Mouse (Mus musculus) CD4-positive, CD25-positive, alpha-beta regulatory T cell, adult 2 months (primary cell): ENCODE data around the gene Sox5.

Experiments used
- DNase-seq: peaks from one replicate; pipeline ENCODE4 v3.0.0-alpha.2; 2012; ENCODE audit warnings: low read depth, low spot score

Sox5 gene

GRCm38 (mm10) chr6:144119961-144120360 lies 661.8 kb downstream of the Sox5 start:
- no peak for DNase-seq

DNA sequence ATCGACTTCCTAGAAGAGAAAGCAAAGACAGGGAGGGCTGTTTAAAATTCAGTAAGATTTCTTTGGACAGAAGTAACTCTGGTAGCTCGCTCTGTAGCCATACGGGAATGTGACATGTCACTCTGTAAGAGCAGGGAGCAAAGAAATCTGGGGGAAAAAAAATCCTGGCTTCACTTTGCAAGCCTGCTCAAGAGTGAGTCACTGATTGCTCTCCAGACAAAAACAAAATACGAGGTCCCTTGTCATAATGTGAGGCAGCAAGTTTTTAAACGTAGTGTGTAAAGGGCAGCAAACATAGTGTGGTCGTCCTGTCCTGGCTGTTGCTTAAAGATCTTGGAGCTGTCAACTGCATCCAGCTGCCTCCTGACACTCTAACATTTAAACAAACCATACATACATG lies 665.1 kb downstream of the Sox5 start:
- no peak for DNase-seq

DNA sequence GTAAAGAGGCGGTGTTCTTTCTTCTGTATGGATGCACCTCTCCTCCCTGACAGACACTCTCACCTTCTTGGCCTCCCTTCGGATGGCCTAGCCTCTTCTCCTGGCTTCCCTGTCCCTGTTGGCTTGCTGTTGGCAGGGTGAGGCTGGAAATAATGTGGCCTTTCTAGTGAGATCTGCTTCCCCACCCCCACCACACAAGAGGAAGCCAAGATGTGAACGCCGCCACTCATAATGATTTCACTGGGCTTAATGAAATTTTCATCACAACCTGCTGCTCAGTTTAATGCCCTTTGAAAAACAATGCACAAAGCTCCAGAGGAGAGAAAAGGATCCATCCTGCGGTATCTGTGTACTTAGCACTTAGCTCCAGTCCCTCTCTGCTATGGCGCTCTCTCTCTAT lies 670.2 kb downstream of the Sox5 start:
- no peak for DNase-seq

- no peak for DNase-seq
Observed at GRCm38 (mm10) chr6:144106848-144107247, 674.9 kb downstream of the Sox5 start.

DNA sequence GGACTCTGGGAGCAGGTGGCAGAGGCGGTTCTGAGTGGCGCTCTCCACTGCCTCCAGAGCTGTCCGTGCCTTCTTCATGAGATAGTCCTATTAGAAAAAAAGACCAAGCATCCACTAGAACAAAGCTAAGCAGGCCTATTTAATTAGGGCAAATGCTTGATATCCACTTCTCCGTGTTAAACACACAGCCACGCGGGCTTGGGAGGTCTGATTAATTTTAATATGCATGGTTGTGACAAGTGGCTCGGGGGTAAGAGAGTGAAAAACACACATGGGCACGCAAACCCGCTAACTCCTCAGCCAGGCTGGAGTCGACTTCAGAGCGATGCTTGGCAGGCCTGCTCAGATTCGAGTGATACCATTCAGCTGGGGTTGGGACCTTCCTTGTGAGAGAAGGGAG lies 676.1 kb downstream of the Sox5 start:
- DNase-seq: no peak

DNA sequence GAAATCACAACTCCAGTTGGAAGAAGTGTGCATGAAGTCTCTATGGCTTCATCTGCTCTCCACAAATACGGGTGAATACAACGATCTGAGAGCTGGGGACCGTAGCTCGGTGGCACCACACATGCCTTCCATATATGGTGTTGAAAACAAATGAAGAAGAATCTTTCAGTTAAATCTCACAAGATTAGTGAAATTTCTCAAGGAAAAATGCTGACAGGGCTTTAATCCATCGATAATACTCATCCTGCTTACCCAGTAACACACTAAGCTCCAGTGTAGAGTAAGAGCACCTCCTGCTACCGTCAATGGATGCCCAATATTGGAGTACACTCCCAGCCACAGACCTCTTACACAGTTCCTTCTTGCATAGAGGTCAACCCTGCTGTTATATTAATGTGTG lies 678.2 kb downstream of the Sox5 start:
- DNase-seq: no peak

DNA sequence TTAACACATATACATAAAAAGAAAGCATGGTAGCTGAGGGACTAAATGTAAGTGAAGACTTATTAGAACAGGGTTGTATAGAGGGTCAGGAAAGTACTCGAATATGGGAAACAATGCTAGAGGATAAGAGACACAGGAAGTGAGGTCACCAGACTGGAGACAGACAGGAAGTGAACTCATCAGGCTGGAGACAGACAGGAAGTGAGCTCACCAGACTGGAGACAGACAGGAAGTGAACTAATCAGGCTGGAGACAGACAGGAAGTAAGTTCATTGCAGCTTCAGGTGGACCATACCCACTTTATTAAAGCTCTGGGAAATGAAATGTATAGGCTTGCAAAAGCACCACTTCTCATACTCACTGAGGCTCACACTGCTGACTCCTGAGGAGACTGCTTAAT lies 680.9 kb downstream of the Sox5 start:
- DNase-seq: peak; percentile 37

DNA sequence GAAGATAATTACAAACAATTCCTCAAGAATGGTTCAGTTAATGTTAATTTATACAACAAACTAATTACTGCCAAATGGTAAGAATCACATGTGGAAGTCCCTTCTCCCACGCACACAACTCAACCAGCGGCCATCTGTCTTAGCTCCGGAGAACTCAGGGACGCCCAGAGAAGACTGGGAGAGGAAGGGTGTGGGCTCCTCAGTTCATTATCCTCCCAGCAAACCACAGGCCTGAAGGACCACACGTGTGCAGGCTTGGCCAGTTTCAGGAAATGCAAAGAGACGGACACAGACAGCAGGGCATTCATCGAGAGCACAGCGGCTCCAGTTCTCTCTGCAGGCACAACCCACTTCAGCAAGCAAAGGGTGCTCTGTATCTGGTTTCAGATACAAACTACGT lies 683.7 kb downstream of the Sox5 start:
- DNase-seq: no peak

DNA sequence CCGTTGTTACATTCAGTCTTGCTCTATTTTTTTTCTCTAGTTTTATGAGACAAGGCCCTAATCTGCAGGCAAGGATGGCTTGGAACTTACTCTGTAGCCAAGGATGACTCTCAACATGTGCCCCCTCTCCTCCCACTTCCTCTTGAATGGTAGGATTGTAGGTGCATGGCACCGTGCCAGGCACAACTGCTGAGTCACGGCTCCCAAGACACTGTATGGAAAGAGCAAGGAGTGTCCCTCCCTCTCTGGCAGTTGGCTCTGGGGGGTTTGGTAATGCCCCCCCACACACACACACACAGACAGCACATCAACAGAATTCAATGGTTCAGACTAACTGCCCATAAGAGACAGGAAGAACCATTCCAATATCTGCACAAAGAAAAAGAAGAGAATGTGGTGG lies 693.5 kb downstream of the Sox5 start:
- no peak for DNase-seq

DNA sequence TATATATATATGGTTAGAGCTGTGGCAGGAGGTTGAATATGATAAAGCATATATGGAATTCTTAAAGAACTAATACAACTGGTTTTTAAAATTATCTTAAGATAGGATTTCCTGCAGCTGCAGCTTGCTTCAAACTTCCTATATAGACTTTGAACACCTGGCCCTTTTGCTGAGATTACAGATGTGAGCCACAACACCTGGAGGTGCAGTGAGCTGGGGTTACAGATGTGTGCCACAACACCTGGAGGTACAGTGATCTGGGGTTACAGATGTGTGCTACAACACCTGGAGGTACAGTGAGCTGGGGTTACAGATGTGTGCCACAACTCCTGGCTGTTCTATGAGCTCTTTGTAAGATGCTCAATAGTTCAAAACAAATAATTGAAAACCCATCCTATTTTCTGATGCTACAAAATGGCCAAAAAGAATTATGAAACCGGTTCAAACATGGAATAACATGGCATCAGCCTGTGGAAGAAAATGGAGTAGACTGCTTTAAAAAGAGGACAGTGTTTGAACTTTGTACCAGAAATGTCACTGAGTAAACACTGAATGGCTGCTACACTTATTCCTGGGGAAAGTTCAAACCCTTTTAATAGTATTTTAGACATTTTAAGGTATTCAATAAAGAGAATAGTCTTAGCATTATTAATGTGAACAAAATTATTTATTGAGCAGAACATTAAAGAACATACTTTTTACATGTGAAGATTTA lies 695.5 kb downstream of the Sox5 start:
- no peak for DNase-seq

GRCm38 (mm10) chr6:144082297-144082696 lies 699.5 kb downstream of the Sox5 start:
- no peak for DNase-seq

GRCm38 (mm10) chr6:144077826-144078225 lies 704.0 kb downstream of the Sox5 start:
- DNase-seq: no peak

DNA sequence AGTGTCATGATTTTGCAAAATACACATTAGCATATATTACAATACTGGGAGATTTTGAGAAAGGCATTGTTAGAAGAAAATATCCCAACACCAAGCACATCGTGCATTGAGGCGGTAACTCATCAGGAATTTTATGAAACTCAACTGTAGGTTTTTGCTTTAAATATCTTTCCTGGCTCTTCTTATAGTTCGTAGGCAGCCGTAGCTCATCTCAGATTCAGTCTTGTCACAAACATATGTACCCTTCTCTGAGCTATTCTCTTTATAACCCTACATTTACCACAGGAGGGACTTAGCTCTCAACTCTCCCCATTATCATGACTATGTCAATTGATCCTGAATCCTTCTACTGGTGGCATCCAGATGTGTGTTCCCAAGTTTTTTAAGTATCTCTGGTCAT lies 705.4 kb downstream of the Sox5 start:
- no peak for DNase-seq

DNA sequence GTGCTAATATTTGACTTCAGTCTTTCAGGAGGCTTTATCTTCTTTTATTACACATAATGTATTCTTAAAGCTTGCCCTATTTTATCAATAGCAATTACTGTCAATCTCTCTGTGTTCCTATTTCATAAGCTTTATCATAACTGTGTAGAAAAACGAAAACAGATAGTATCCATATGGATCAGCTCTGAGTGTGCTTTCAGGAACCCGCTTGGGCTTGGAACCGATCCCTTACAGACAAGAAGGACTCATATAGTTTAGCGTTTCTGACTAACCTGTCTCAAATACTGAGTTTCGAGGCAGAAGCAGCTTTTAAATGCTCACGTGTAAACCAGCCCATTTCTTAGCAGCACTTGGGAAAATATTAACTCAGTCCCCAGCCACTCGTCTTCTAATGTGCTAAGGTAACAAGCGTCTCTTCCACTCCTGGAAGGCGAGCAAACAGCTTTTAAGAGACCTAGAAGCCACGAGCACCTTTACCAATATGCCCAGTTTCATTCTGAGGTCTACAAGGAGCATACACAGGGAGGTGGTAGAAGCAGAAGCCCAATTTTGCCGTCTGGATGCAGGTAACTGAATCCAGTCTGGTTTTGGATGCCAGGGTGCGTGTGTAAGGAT lies 706.3 kb downstream of the Sox5 start:
- no peak for DNase-seq

DNA sequence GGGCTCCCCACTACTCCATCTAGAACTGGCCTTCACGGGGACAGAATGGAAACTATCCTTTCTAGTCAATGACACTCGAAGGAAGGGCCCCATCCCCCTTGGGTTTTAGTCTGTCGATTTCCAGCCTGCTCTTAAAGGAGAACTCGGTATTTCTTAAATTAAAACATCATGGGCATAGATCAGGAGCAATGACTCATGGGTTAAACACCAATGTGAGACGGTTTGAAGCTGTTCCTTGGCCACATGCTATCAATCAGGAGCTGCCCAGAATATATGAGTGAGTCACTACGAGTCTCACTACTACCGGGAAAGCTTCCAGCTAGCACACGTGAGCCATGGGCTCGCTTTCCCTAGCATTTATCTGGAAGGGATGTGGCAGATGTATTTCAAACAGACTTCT lies 707.0 kb downstream of the Sox5 start:
- no peak for DNase-seq

DNA sequence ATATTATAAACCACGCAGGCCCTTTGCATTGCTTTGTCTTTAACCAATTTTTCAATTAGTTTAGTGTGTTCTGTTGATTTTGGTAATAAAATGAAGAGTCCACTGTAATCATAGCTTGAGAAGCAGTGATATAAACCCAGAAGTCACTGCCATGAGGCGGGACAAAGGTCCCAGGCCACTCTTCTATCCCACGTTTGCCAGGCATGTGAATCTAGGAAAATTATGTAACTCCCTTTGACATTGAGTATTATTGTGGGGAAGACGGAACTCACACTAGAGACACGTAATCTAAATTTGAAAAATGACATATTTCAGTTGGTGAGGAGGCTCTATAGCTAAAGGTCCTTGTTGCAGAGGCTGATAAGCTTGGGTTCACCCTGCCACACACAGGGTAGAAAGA lies 711.3 kb downstream of the Sox5 start:
- no peak for DNase-seq

DNA sequence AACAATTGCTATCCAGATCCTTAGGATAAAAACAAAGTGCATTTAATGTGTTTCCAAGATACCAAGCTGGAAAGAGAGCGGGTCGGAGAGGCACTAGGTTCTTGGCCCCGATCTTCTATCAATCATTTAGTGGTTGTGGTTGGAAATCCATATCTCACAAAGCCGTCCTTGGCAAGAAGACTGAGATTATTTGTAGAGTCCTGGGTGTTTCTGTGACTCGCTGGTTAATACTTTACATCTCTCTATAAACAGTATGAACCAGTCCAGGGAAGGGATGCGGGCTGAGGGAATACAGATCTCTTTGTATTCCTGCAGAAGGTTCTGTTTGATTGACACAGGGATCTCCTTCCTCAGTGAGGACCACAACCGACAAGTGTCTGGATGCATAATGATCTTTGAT lies 714.3 kb downstream of the Sox5 start:
- DNase-seq: no peak

DNA sequence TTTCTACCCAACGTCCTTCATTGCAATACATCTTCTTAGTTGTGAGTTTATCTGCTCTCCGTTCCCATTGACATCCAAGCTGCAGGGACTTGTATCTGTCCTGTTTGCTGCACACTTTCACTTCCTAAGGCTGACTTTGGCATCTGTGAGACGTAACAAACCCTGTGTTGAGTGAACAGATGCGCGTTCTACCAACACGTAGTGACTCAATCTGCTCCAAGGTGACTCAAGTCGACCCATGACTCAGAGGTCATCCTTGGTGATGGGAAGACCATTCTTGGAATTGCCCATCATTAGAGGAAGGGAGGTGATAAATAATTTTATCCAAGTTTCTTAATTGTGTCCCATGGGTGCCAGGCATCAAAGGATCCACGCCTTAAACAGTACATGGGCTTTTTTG lies 719.3 kb downstream of the Sox5 start:
- no peak for DNase-seq

- DNase-seq: no peak
Observed at GRCm38 (mm10) chr6:144061814-144062213, 720.0 kb downstream of the Sox5 start.

GRCm38 (mm10) chr6:144057098-144057632 lies 724.6 kb downstream of the Sox5 start:
- no peak for DNase-seq

- no peak for DNase-seq
Observed at GRCm38 (mm10) chr6:144056252-144057097, 725.3 kb downstream of the Sox5 start.

- no peak for DNase-seq
Observed at GRCm38 (mm10) chr6:144052487-144052886, 729.3 kb downstream of the Sox5 start.
